Mouse (Mus musculus) v-Abl transformed pro-B cells (cell line): ENCODE measurements around the gene Wdr6.

Experiments used
- in situ Hi-C, 2 experiments: fragments of 400-800 bp; cut with MboI; formaldehyde crosslinking; loops; one replicate each; pipeline ENCODE4 v1.15.1; 2025; ENCODE audit not compliant: unreplicated experiment in 2 of 2

Gene Wdr6

GRCm38 (mm10) chr9:108530954-108531353 lies 47.6 kb downstream of the Wdr6 start:
- in situ Hi-C loops, result loop anchor here in 1 of 2 experiments (25.0 kb wide), 1 partner anchor 769 kb away; the partner anchor contains the start of gene Rbm5

GRCm38 (mm10) chr9:108525400-108525799 lies 53.1 kb downstream of the Wdr6 start:
- in situ Hi-C loops, result loop anchor here in 1 of 2 experiments (25.0 kb wide), 1 partner anchor 763 kb away; the partner anchor contains the start of gene Rbm5

- in situ Hi-C loops, result no loop called here
These were observed 55.2 kb downstream of the Wdr6 start for GRCm38 (mm10) chr9:108523341-108523740.
